Mouse (Mus musculus) hindbrain, embryonic 11.5 days (tissue): ENCODE results near the gene Rpl37. TPM values are rescaled to one million over a fixed set of nuclear protein-coding genes. Genes with fewer than 3 reads are reported as not detected.
A peak's percentile ranks its signal among the peaks of the same experiment; 100 is the strongest.

Source experiments
- ATAC-seq: fragments of 200-750 bp; cut with Nextera tagmentation; 2 replicates; pipeline ENCODE4 v1.8.0; 2017; ENCODE audit warnings: mild to moderate bottlenecking, moderate TSS enrichment, moderate library complexity; ENCODE audit not compliant: low FRiP score
- DNase-seq: peaks from one replicate; pipeline ENCODE4 v3.0.0-alpha.2; 2015; ENCODE audit warnings: low spot score
- H3K27ac ChIP-seq: fragments of 300-500 bp; sonication (generic); 2 replicates; pipeline ENCODE4 v1.5.1; 2014; ENCODE audit warnings: mild to moderate bottlenecking, low read depth, low read length
- H3K27me3 ChIP-seq: fragments of 300-500 bp; sonication (generic); 2 replicates; pipeline ENCODE4 v1.6.1; 2014; ENCODE audit warnings: mild to moderate bottlenecking, low read length, moderate library complexity, mixed read lengths; ENCODE audit not compliant: control insufficient read depth, insufficient read depth
- H3K36me3 ChIP-seq: fragments of 300-500 bp; sonication (generic); 2 replicates; pipeline ENCODE4 v1.6.1; 2014; ENCODE audit warnings: mild to moderate bottlenecking, low read length, moderate library complexity, mixed read lengths; ENCODE audit not compliant: control insufficient read depth, insufficient read depth
- H3K4me1 ChIP-seq: fragments of 300-500 bp; sonication (generic); replicated peaks from 2 replicates; pipeline ENCODE4 v1.6.1; 2014; ENCODE audit warnings: low read length, mixed read lengths; ENCODE audit not compliant: control insufficient read depth, insufficient read depth
- H3K4me2 ChIP-seq: fragments of 300-500 bp; sonication (generic); replicated peaks from 2 replicates; pipeline ENCODE4 v1.6.1; 2014; ENCODE audit warnings: mild to moderate bottlenecking, low read depth, low read length
- H3K4me3 ChIP-seq: fragments of 300-500 bp; sonication (generic); 2 replicates; pipeline ENCODE4 v1.5.1; 2014; ENCODE audit warnings: low read depth, low read length
- H3K9ac ChIP-seq: fragments of 300-500 bp; sonication (generic); 2 replicates; pipeline ENCODE4 v1.6.1; 2014; ENCODE audit warnings: low read depth, low read length
- H3K9me3 ChIP-seq: fragments of 300-500 bp; sonication (generic); 2 replicates; pipeline ENCODE4 v1.6.1; 2016; ENCODE audit warnings: low read length; ENCODE audit not compliant: control insufficient read depth
- WGBS: fragments of 180-500 bp; shearing (Covaris S2); extraction: QIAGEN DNeasy Blood & Tissue Kit; methylation state at CpG from one replicate; pipeline ENCODE4 v1.1.7; 2014; 5-methylcytosine and 5-hydroxymethylcytosine counted together
- polyA plus RNA-seq: library from polyadenylated mRNA; unstranded; fragments of >200 nt; fragmentation: Nextera tagmentation; extraction: Ambion mirVana; gene quantifications from 2 replicates; pipeline ENCODE4 v1.2.1, GENCODE M21; 2014

Gene Rpl37
- 482 and 496 TPM in 2 replicates for polyA plus RNA-seq

DNA sequence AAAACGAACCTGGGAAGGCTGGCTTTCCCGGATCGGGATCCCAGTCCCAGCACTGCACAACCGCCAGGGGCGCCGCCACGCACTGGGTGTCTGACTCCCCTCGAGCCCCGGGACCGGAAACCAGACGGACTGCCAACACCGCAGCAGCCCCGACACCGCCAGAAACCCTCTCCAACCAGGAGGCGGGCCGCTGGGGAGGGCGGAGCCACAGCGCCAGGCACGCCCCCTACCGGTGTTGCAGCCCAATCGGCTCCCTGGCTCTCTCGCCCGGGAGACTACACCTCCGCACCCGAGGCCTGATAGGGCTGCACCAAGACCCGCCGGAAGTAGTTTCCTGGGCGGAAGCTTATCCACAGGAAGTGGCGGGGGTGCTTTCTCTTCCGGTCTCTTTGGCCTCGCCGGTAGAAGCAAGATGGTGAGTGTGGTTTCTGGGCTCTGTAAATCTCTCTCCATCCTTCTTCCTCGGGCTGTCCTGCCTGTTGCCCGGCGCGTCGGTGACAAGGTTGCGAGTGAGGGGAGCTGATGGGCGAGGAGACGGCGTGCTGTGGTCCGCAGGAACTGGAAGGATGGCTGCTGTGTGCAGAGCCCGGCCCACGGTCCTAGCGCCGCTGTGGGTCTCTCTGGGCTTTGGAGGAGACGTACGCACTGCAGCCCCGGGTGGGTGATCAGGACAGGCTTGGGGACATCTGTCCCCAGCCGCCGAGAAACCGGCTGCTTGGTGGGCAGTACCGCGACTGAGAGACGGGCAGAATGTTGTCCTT lies at the start of gene Rpl37:
TSS of gene Rpl37 (plus strand) at position 376 of the 761 bp plus-strand sequence.
- 0% methylated on average over 55 of the region's 55 CpGs for WGBS
- peak; percentile 98 for DNase-seq

GRCm38 (mm10) chr15:5068801-5069518 lies 47.5 kb upstream of the Rpl37 start:
- no peaks in the 10 kb centered on the region for H3K9me3 ChIP-seq
- 62% methylated on average over 15 of the region's 15 CpGs for WGBS
- H3K36me3 ChIP-seq: no peaks in the 10 kb centered on the region
- DNase-seq (peak; percentile 30), ATAC-seq (0 out of 2 replicates have a peak, but pooled peaks have one; percentile 14)
- no peak overlapping the region for H3K27ac ChIP-seq
- H3K4me3 ChIP-seq: no peak overlapping the region
- no peak overlapping the region for H3K9ac ChIP-seq
- no peaks in the 10 kb centered on the region for H3K4me1 ChIP-seq
- H3K4me2 ChIP-seq: no peak overlapping the region
- H3K27me3 ChIP-seq: no peaks in the 10 kb centered on the region

More for the DNA sequence above, at the start of gene Rpl37:
- Histone ChIP-seq H3K4me2 (peak within 1 kb of the TSS; percentile 74), H3K27me3 (no peaks in the 10 kb centered on the region), H3K4me3 (peak within 1 kb of the TSS; percentile 93), H3K4me1 (peaks cover 2% of the 10 kb centered on the region; the same call in 1 of the 2 replicates), H3K36me3 (peaks cover 10% of the 10 kb centered on the region), H3K9me3 (no peaks in the 10 kb centered on the region), H3K9ac (peak within 1 kb of the TSS; percentile 95), H3K27ac (peak within 1 kb of the TSS; percentile 87)
- peak; percentile 98 for ATAC-seq

GRCm38 (mm10) chr15:5081235-5081634 lies 35.2 kb upstream of the Rpl37 start:
- no peaks in the 10 kb centered on the region for H3K36me3 ChIP-seq
- no peak for ATAC-seq
- H3K27me3 ChIP-seq: no peaks in the 10 kb centered on the region
- no peak overlapping the region for H3K9ac ChIP-seq
- no peak for DNase-seq
- no peak overlapping the region for H3K4me3 ChIP-seq
- H3K4me2 ChIP-seq: no peak overlapping the region
- H3K4me1 ChIP-seq: no peaks in the 10 kb centered on the region
- no peak overlapping the region for H3K27ac ChIP-seq
- 81% methylated on average over 1 of the region's 1 CpGs for WGBS
- H3K9me3 ChIP-seq: no peaks in the 10 kb centered on the region

GRCm38 (mm10) chr15:5086162-5086561 lies 30.3 kb upstream of the Rpl37 start:
- Histone ChIP-seq H3K36me3 (no peaks in the 10 kb centered on the region), H3K4me3 (no peak overlapping the region), H3K9me3 (no peaks in the 10 kb centered on the region), H3K4me1 (no peaks in the 10 kb centered on the region), H3K4me2 (no peak overlapping the region), H3K27ac (no peak overlapping the region), H3K9ac (no peak overlapping the region), H3K27me3 (no peaks in the 10 kb centered on the region)
- DNase-seq (peak; percentile 30), ATAC-seq (no peak)
- 18% methylated on average over 2 of the region's 2 CpGs for WGBS

DNA sequence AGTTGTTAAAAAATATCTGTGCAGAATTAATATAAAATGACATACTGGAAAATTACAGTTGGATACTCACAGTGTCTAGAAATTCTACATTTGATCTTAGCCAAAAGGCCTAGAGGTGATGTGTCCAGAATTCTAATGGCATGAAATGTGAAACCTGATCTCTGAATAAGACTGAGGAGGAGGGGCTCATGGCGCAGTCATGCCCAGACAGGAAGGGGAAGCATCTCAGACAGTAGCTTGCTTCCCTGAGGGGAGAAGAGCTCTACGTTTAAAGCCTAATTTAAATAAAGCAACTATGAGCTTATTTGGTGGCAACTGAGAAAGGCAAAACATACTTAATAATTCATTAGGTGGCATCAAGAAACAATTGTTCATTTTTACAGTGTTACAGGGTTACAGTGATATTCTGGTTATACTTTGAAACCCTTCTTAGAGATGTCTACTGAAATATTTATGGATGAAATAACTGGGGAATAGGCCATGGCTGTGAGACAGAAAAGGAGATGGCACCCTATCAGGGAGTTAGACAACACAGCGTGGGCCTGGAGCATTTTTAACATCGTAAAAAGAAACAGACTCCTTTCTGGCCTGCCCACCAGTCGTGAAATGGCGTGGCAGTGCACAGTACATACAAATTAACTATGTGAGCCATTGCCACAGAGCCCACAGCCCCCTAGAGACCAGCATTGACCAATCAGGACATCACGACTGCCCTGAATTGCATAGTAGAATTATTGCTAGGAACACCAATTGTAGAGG lies 27.4 kb upstream of the Rpl37 start:
- H3K9me3 ChIP-seq: no peaks in the 10 kb centered on the region
- no peak overlapping the region for H3K9ac ChIP-seq
- H3K4me3 ChIP-seq: no peak overlapping the region
- 79% methylated on average over 7 of the region's 7 CpGs for WGBS
- no peaks in the 10 kb centered on the region for H3K36me3 ChIP-seq
- ATAC-seq: peak; percentile 75; the same call in 1 of the 2 replicates
- no peak overlapping the region for H3K4me2 ChIP-seq
- H3K4me1 ChIP-seq: no peaks in the 10 kb centered on the region
- DNase-seq: no peak
- no peaks in the 10 kb centered on the region for H3K27me3 ChIP-seq
- H3K27ac ChIP-seq: no peak overlapping the region

DNA sequence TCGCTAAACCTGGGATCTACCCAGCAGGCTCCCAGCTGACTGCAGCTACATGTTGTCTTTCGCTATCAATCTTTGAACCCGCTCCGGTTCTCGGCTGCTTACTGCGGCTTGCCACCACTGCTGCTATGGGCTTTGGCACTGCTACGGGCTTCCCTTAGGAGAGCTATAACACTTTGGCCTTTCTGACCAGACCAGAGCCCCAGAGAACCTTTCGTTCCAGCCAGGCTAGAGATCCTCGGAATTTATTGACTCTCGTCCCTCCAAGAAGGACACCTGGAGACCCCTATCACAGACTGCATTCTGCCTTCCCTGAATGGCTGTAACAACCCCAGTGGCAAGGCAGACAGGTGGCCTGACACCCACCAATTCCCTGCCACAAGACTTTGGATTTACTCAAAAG lies 26.3 kb upstream of the Rpl37 start:
- H3K9ac ChIP-seq: no peak overlapping the region
- H3K27me3 ChIP-seq: no peaks in the 10 kb centered on the region
- no peak overlapping the region for H3K4me2 ChIP-seq
- H3K27ac ChIP-seq: no peak overlapping the region
- no peak overlapping the region for H3K4me3 ChIP-seq
- H3K9me3 ChIP-seq: no peaks in the 10 kb centered on the region
- H3K36me3 ChIP-seq: no peaks in the 10 kb centered on the region
- H3K4me1 ChIP-seq: no peaks in the 10 kb centered on the region
- ATAC-seq (no peak), DNase-seq (no peak)
- 92% methylated on average over 10 of the region's 10 CpGs for WGBS

- Histone ChIP-seq H3K9me3 (no peaks in the 10 kb centered on the region), H3K36me3 (no peaks in the 10 kb centered on the region), H3K4me2 (no peak overlapping the region), H3K4me1 (no peaks in the 10 kb centered on the region), H3K27me3 (no peaks in the 10 kb centered on the region), H3K4me3 (no peak overlapping the region), H3K27ac (no peak overlapping the region), H3K9ac (no peak overlapping the region)
- ATAC-seq: no peak
- no peak for DNase-seq
- WGBS: 88% methylated on average over 11 of the region's 11 CpGs
These were observed 20.7 kb upstream of the Rpl37 start for GRCm38 (mm10) chr15:5095534-5096301.

- Histone ChIP-seq H3K9me3 (no peaks in the 10 kb centered on the region), H3K27ac (no peak overlapping the region), H3K27me3 (no peaks in the 10 kb centered on the region), H3K4me1 (no peaks in the 10 kb centered on the region), H3K4me2 (no peak overlapping the region), H3K36me3 (no peaks in the 10 kb centered on the region), H3K9ac (no peak overlapping the region), H3K4me3 (no peak overlapping the region)
- DNase-seq (no peak), ATAC-seq (no peak)
- 91% methylated on average over 1 of the region's 1 CpGs for WGBS
These were observed 19.1 kb upstream of the Rpl37 start for GRCm38 (mm10) chr15:5097376-5097775.
